Mouse (Mus musculus) stomach, postnatal 0 days (tissue): Measurements from ENCODE around the gene Rbm34. TPM values are rescaled to one million over a fixed set of nuclear protein-coding genes. Genes with fewer than 3 reads are reported as not detected.

Source experiments
- ATAC-seq: fragments of 200-750 bp; cut with Nextera tagmentation; 2 replicates; pipeline ENCODE4 v1.8.0; 2017; ENCODE audit not compliant: low FRiP score, low TSS enrichment
- DNase-seq: peaks from one replicate; pipeline ENCODE4 v3.0.0-alpha.2; 2016; ENCODE audit warnings: low spot score
- H3K27ac ChIP-seq: fragments of 300-500 bp; sonication (generic); replicated peaks from 2 replicates; pipeline ENCODE4 v1.5.1; 2014; ENCODE audit warnings: mild to moderate bottlenecking, control low read depth
- H3K27me3 ChIP-seq: fragments of 300-500 bp; sonication (generic); 2 replicates; pipeline ENCODE4 v1.6.1; 2014; ENCODE audit warnings: low read length; ENCODE audit not compliant: control insufficient read depth, insufficient read depth
- H3K36me3 ChIP-seq: fragments of 300-500 bp; sonication (generic); 2 replicates; pipeline ENCODE4 v1.6.1; 2014; ENCODE audit warnings: low read length, mixed read lengths; ENCODE audit not compliant: control insufficient read depth, insufficient read depth
- H3K4me1 ChIP-seq: fragments of 300-500 bp; sonication (generic); replicated peaks from 2 replicates; pipeline ENCODE4 v1.6.1; 2014; ENCODE audit warnings: antibody characterized with exemption; ENCODE audit not compliant: control insufficient read depth, insufficient read depth
- H3K4me2 ChIP-seq: fragments of 300-500 bp; sonication (generic); replicated peaks from 2 replicates; pipeline ENCODE4 v1.6.1; 2014; ENCODE audit warnings: low read depth, mild to moderate bottlenecking, control low read depth, moderate library complexity
- H3K4me3 ChIP-seq: fragments of 300-500 bp; sonication (generic); 2 replicates; pipeline ENCODE4 v1.5.1; 2014; ENCODE audit warnings: low read depth, low read length, control low read depth
- H3K9ac ChIP-seq: fragments of 300-500 bp; sonication (generic); 2 replicates; pipeline ENCODE4 v1.6.1; 2014; ENCODE audit warnings: mild to moderate bottlenecking, low read length, control low read depth, mixed read lengths
- H3K9me3 ChIP-seq: fragments of 300-500 bp; sonication (generic); 2 replicates; pipeline ENCODE4 v1.6.1; 2016; ENCODE audit warnings: low read length; ENCODE audit not compliant: control insufficient read depth
- CTCF ChIP-seq: IDR thresholded peaks from 2 replicates; pipeline ENCODE4 v1.5.1; 2016; ENCODE audit warnings: antibody characterized with exemption, low read depth, mild to moderate bottlenecking, moderate library complexity
- EP300 ChIP-seq: optimal IDR thresholded peaks from 2 replicates; pipeline ENCODE3; 2016; ENCODE audit warnings: antibody characterized with exemption
- WGBS: fragments of 180-500 bp; shearing (Covaris S2); extraction: QIAGEN DNeasy Blood & Tissue Kit; methylation state at CpG from one replicate; pipeline ENCODE4 v1.1.7; 2014; 5-methylcytosine and 5-hydroxymethylcytosine counted together
- polyA plus RNA-seq: library from polyadenylated mRNA; unstranded; fragments of >200 nt; fragmentation: Nextera tagmentation; extraction: Ambion mirVana; gene quantifications from 2 replicates; pipeline ENCODE4 v1.2.1, GENCODE M21; 2015

Rbm34 gene
- polyA plus RNA-seq, 1 experiment from 2014 or later: 18.4 TPM

GRCm38 (mm10) chr8:126949527-126949926 is 21.3 kb downstream of the Rbm34 start:
- Histone ChIP-seq H3K27ac (no peak overlapping the region), H3K4me1 (no peaks in the 10 kb centered on the region), H3K4me2 (no peak overlapping the region), H3K36me3 (peaks cover 8% of the 10 kb centered on the region; the same call in 1 of the 2 replicates), H3K27me3 (no peaks in the 10 kb centered on the region), H3K9me3 (no peaks in the 10 kb centered on the region), H3K9ac (no peak overlapping the region), H3K4me3 (no peak overlapping the region)
- DNase-seq: no peak
- 74% methylated on average over 2 of the region's 2 CpGs for WGBS
- TF ChIP-seq EP300 (no peak), CTCF (peak; percentile 46)
- no peak for ATAC-seq

- peaks cover 5% of the 10 kb centered on the region; the same call in 1 of the 2 replicates for H3K36me3 ChIP-seq
- H3K4me1 ChIP-seq: 0 out of 2 replicates have a peak, but pooled peaks cover 3% of the 10 kb centered on the region
- H3K27me3 ChIP-seq: no peaks in the 10 kb centered on the region
- ATAC-seq (no peak), DNase-seq (no peak)
- no peak overlapping the region for H3K4me2 ChIP-seq
- TF ChIP-seq EP300 (no peak), CTCF (no peak)
- H3K9me3 ChIP-seq: no peaks in the 10 kb centered on the region
- no peak overlapping the region for H3K4me3 ChIP-seq
- H3K27ac ChIP-seq: no peak overlapping the region
- 74% methylated on average over 7 of the region's 7 CpGs for WGBS
- H3K9ac ChIP-seq: no peak overlapping the region
Measured at GRCm38 (mm10) chr8:126946444-126946843, 24.4 kb downstream of the Rbm34 start.

- Histone ChIP-seq H3K4me3 (peak within 1 kb of the TSS; percentile 79), H3K9me3 (no peaks in the 10 kb centered on the region), H3K4me1 (0 out of 2 replicates have a peak, but pooled peaks cover 3% of the 10 kb centered on the region), H3K27me3 (no peaks in the 10 kb centered on the region), H3K4me2 (peak within 1 kb of the TSS; percentile 82), H3K36me3 (peaks cover 5% of the 10 kb centered on the region; the same call in 1 of the 2 replicates), H3K9ac (peak within 1 kb of the TSS; percentile 87), H3K27ac (peak within 1 kb of the TSS; percentile 92)
- DNase-seq (peak; percentile 98), ATAC-seq (peak; percentile 96)
- under 1% methylated on average over 48 of the region's 48 CpGs for WGBS
- TF ChIP-seq EP300 (peak; percentile 23), CTCF (no peak)
Measured at GRCm38 (mm10) chr8:126945730-126946163, 25.1 kb downstream of the Rbm34 start, which contains the start of gene Tomm20. TSS of gene Tomm20 (minus strand) at chr8:126945844.

- H3K9ac ChIP-seq: peak overlapping the region; percentile 87
- peak overlapping the region; percentile 79 for H3K4me3 ChIP-seq
- ATAC-seq: peak; percentile 68
- H3K36me3 ChIP-seq: no peaks in the 10 kb centered on the region
- no peaks in the 10 kb centered on the region for H3K27me3 ChIP-seq
- under 1% methylated on average over 36 of the region's 46 CpGs for WGBS
- TF ChIP-seq CTCF (no peak), EP300 (no peak)
- peak overlapping the region; percentile 82 for H3K4me2 ChIP-seq
- no peaks in the 10 kb centered on the region for H3K9me3 ChIP-seq
- peak overlapping the region; percentile 92 for H3K27ac ChIP-seq
- peak; percentile 63 for DNase-seq
- 0 out of 2 replicates have a peak, but pooled peaks cover 3% of the 10 kb centered on the region for H3K4me1 ChIP-seq
Measured at GRCm38 (mm10) chr8:126944781-126945691, 25.8 kb downstream of the Rbm34 start.

DNA sequence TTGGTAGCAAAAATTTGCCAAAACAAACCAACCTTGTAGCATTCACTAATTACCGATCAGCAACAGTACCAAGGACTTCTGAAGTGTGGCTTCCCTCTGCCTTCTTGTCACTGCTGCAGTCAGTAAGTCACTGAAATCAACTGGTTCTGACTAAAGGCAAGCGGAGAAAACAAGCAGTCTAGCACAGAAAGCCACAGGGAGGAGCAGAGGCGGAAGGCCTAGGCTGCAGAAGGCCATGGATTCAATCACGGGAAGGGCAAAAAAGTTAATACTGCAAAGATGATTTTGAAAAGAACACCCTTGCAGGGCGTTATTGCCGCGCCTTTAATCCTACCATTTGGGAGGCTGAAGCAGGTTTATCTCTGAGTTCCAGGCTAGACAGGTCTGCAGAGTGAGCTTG is 27.3 kb downstream of the Rbm34 start:
- Histone ChIP-seq H3K4me1 (0 out of 2 replicates have a peak, but pooled peaks cover 3% of the 10 kb centered on the region), H3K27ac (no peak overlapping the region), H3K27me3 (no peaks in the 10 kb centered on the region), H3K36me3 (0 out of 2 replicates have a peak, but pooled peaks cover 4% of the 10 kb centered on the region), H3K4me2 (peak overlapping the region; percentile 82; the same call in 1 of the 2 replicates), H3K4me3 (peak overlapping the region; percentile 79; the same call in 1 of the 2 replicates), H3K9ac (no peak overlapping the region), H3K9me3 (no peaks in the 10 kb centered on the region)
- 85% methylated on average over 7 of the region's 7 CpGs for WGBS
- no peak for TF ChIP-seq CTCF
- TF ChIP-seq EP300: no peak
- ATAC-seq (no peak), DNase-seq (no peak)
